Mouse (Mus musculus) cerebellum, postnatal 25 days (tissue): ENCODE data around the gene Tox2.

Experiments
- DNase-seq, 2 experiments: peaks; one replicate each; pipeline ENCODE4 v3.0.0; 2021; ENCODE audit warnings: mixed read lengths in 2 of 2

Tox2 gene

DNA sequence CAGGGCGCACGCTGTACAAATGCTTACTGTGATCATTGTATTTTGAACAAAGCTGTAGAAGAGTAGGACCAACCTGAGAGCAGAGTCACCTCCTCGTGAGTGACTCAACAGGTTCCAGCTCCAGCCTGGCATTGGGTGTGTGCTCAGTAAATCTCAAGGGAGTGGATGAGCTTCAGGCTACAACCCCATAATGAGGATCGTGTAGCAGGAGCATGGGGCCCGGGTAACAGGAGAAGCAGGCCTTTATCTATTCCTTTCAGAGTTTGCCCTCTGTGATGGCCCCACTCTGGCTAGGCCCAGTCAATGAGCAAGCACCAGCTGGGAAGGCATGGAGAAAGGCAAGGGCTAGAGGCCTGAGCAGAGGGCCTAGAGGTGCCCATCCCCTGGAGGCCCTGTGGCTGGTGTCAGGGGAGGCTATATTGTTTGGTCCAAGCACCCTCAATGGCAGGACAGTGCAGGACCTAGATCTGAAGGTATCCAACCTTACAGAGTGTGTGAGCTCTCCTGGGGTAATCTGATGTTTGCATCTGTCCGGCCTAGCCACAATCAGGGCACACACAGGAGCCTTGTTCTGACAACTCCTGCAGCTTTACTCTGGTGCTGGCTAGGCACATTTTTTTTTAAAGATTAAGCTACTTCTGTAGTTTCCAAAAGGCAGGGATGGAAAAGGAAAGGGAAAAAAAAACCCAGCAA is 58.6 kb downstream of the Tox2 start:
- no peak for DNase-seq

DNA sequence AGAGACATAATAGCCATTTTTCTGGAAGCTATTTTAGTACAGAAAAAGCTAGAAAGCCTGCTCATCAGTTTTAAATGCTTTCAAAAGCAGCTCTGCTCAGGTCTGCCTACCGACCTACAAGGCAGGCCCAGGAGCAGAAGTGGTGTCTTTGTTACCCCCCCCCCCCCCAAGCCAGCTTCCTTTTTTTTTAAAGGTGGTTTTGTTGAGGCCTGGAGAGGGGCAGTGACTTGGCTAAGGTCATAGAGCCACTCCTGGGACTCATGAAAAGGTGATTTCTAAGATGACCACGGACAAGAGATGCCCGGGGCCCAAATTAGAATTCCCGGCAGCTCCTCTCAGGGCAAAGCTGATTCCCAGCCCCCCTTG is 59.1 kb downstream of the Tox2 start:
- DNase-seq: no peak

DNA sequence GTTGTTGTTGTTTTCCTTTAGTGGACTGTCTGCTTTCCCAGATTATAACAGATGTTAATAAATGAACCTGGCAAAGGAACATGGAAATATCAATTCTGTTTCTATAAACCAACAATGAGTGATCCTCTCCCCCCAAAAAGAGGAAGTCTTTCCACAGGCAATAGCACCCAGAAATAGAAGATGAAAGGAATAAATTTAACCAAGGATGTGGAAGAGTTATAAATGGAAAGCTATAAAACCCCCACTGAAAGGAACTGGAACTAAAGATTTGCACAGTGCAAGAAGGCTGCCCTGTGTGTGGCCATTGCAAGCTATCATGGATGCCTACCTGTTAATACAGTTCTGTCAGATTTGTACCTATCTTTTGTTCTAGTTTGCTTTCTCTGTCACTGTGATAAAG is 64.2 kb downstream of the Tox2 start:
- DNase-seq: no peak

DNA sequence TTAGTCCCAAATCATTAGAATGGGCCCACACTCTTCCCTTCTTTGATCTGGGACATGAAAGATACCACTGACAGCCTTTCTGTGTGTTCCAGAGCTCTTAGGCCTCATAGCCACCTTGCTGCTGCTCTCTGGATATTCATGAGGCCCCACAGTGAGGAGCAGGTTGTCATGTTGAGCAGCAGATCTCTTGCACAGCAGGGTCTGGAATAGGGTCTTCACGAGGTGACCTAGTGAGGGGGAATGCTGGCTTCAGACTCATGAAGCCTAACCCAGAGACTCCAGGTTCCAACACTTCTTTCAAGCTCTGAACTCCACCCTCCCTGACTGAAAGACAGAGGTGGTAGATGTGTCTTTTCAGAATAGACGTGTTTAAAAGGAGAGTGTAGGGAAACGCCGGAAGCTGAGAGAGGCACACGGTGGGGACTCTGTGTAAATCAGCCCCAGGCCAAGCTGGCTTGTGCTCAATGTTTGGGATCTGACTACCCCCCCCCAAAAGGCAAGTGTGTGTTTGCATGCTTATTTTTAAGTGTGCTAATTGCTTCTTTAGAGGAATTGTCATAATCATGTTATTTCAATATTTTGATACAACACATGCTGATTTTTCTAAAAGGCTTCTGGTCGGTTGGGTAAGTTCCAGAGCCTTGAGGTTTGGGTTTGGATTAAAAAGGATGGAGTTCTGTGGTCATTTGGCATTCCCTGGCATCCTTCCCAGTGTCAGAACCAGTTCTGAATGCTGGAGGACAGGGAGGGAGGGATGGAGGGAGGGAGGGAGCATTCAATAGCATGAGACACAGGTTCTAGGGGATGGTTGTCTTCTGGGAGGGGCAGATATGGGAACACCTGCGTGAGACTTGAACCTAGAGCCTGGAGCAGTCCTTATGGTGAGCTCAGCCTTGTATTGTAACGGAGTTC is 68.9 kb downstream of the Tox2 start:
- DNase-seq: peak in 1 of 2 experiments; percentile 37

DNA sequence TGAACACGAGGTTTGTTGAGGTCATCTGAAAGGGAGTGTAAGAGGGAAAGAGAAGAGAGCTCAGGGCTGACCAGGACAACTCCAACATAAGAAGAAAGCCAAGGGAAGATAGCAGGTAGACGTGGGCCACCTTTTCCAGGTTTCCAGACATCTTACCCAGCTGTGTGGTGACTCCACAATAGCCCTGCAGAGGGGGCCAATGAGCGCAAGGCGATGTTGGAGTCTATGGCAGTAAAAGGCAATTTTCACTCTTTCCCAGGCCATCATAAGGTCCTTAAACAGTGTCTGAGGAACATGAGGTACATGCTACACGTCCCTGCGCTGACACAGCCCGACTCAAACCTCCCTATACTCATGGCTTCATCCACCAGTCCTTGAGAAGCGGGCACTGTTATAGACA is 70.9 kb downstream of the Tox2 start:
- no peak for DNase-seq

DNA sequence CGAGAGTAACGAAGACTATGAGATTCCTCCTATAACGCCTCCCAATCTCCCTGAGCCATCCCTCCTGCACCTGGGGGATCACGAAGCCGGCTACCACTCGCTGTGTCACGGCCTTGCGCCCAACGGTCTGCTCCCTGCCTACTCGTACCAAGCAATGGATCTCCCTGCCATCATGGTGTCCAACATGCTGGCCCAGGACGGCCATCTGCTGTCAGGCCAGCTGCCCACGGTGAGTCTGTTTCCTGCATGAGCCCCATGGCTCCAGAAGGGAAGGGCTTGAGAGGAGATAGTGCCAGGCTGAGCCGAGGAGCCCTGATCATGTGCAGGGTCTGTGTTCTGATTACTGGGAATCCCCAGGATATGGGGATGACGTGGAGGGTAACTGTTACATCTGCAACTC is 73.1 kb downstream of the Tox2 start:
- DNase-seq: peak; percentile 53 to 58

DNA sequence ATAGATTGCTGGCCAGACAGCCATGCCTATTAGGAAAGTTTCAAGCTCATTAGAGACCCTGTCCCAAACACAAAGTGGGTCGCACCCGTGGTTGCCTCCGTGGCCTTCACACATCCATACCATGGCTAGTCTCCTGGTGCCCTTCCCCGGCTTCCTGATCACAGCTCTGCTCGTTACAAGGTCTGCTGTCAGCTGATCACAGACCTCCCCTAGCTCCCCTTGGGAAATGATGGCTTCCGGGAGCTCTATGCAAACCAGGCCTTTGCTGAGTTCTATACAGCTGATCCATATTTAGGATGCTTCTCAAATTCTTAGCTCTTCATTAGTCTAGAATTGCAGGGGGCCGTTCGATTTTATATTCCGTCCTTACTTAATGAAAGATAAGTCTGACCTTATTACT is 75.1 kb downstream of the Tox2 start:
- no peak for DNase-seq

DNA sequence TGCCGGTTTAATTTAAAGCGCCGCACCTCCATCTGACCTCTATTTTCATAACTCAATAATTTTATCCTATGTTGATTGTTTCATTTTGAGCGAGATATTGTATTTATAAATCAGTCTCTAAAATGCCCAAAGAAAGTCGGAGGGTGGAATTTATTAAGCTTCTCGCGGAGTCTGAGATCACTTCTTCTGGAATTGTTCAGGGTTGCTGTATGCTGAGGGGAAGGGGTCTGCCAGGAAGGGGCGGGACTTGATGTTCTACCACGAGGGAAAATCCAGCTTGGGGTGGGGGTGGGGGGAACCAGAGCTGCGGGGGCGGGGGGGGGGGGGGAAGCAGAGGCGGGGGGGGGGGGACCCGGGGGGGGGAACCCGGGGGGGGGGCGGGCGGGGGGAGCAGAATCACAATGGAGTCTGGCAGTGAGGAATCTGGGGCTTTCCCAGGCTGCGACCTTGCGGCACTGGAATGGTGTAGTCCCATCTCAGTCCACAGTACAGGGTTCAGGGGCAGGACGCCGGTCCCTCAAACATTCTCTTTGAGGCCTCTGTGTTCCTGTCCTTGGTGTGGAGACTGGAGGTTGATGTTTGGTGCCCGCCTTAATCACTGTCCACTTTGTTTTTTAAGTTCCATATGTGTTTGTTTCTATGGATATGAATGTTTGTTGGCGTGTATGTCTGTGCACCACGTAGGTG is 77.9 kb downstream of the Tox2 start:
- DNase-seq: no peak

DNA sequence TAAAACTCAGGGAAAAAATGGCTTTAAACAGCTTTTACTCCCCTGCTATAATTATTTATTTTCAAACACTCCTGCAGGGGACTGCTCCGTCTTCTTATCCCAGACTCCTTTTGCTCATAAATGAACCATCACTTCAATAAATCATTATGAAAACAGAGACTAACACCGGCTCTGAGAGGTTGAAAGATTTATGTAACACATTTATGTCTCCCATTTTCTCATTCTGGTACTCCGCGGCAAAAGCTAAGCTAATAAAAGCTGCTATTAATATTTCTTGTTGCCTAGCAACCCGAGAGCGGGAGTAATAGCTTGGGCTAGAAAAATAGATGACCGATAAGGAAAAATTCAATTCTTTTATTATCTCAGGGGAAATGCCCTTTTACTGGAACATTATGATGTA is 81.9 kb downstream of the Tox2 start:
- DNase-seq: no peak

DNA sequence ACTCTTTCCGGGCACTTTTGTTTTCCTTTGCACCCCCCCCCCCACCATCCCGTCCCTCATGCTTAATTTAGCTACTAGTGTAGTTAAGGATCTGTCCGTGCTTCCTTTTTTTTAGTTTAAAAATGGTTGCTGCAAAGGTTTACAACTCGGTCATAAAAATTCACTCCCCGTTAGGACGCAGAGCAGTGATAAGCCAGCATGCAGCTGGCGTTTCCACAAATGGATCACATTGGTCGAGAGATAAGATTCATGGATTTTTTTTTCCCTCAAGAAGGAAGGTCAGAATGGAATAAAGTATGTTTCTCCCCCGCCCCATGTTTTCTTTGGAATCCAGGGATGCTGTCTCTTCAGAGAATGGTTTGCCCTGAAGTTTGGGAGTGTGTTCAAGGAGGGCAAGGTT is 82.4 kb downstream of the Tox2 start:
- no peak for DNase-seq

DNA sequence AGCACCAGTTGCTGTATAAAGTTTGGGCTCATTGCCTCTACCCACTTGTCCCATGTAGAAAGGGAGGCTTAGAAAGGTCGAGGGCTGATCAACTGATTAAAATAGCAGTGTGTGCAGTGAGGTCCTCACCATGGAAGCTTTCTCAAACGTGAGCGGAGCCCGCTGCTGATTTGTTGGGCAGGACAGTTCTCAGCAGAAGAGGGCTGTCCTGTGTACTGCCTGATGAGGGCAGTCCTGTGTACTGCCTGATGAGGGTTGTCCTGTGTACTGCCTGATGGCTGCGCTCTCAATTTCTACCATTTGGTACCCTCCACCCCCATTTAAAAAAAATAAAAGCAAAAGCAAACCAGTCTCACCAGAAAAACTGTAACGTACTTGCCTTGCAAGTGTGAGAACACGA is 82.8 kb downstream of the Tox2 start:
- DNase-seq: no peak

DNA sequence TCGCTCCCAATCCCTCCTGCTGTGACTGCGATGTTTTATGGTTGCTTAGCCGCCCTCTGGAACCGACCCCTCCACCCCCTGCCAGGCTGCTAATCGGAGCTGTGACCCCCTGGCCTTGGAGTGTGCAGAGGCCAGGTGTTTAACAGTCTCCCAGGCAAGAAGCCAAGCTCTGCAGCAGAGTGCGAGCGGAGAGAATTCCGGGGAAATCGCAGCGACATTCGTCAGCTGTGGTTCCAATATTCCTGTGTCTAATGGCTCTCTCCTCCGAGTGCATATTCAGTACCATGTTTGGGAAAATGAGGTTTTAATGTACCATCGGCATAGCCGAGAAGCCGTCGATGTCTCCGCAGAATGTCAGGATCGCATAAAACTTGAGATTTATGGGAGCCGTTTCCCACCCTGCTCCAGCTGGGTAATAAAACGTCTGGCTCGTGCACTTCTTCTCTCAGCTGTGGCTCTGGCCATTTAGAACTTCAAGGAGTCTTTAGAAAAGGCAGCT is 86.0 kb downstream of the Tox2 start:
- no peak for DNase-seq

DNA sequence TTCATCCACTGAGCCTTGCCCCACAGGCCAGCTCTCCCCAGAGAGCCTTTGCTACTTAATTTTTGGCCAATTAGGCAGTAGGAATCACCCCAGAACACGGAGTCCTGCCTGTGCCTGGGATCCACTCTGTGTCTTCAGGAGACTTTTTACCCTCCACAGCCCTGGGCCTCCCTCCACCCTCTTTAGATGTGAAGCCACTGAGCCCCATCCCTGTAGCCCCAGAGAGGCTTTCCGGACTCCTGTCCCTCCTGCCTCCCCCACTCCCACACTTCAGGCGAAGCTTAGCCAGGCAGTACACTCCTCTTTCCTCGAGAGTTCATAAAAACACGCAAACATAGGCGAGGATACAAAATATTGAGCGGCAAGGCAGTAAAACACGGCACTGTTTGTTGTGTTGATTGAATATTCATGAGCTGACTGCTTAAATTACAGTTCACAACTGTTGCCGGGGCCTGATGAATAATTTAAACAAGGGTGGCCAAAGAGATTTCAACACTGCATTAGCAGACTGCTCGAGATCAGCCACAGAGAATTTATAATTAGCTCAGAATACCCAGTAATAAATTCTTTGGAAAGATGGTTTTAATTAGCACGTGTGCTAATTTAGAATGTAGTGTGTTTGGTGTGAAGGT is 94.2 kb downstream of the Tox2 start:
- no peak for DNase-seq

DNA sequence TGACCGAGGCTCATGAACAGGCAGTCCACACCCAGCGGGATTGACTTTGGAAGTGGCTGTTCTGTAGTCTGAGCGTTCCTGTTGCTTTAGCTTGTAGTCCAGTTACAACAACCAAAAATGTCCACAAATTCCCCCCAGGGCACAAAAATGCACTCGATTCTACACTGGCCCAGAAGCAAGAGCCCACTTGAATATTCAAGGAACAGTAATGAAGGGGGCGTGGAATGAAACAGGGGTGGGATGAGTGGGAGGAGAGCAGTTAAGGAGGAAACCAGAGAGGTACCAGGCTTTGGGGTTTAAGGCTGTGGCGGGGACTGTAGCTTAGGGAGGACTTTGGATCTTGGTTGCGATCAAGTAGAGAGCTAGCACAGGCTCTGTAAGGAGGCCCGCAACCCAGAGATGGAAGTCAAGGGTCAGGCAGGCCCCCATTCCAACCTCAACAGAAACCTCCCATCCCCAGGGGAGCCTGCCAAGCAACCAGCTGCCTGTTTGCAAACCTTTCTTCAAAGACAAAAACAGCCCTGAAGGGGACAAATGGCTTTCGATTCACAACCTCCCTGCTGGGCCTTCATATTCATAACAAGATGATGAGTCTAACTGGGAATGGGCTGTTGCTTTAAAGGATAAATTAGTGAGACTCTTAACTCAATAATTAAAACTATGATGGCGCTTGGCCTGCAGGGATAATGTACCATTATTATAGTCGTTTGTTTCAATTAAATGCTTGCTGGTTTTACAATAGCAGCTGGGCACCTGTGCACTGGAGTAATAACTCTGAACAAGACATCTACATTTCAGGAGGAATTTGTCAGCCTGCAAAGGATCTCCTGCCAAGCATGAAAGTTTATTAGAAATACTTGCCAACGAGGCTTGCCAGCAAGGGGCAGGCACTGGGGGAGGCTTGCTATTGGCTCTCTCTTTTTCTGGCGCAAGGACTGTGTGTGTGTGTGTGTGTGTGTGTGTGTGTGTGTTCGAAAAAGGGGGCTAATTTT is 97.4 kb downstream of the Tox2 start:
- DNase-seq: peak in 1 of 2 experiments; percentile 16

DNA sequence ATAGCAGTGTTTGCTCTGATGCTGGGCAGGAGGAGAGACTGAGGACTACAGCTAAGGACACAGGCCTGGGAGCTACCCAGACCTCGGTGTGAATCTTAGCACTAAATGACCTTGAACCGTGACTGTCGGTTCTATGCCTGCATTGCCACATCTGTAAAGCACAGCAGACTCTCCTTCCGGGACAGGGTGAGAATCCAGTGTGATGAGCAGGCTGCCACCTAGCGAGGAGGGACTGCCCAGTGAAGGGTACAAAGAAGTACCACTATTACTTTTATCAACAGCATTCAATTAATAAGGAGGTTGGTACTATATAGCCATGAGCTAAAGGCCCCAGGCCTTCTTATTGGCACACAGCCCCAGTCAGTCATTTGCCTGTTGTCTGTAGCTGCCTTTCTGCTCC is 98.7 kb downstream of the Tox2 start:
- DNase-seq: no peak

DNA sequence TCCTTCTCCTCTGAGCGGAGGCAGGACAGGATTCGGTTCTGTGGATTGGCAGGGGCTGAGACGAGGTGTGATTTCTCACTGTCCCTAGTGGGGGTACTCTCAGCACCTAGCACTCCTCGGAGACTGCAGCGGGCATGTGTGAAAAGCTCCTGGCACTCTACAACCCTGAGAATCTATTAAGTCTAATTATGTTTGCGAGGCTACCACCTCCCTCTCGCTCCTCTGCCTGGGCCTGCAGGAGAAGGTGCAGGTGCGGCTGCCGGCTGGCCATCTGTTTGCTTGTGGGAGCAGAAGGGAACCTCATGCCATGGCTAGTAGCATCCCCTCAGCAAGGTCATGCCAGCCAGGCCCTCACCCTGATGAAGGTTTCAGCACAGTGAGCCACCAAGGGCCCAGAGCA is 100.1 kb downstream of the Tox2 start:
- DNase-seq: peak; percentile 69 to 80

DNA sequence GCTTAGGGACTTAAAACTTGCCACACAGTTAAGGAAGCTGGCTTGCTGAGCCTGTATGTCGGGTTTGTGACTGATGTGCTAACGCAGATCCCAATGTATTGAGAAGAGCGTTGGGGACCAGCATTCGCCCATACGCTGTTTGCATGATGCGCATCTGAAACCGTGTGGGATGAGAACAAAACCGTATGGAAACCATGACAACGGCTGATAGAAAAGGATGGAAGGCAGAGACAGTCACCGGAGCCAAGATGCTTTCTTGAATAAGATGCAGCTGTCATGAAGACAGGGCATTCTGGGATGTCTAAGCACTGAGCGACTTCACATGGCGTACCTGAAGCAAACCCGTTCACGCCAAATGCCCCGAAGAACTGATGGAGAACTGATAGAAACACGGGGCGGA is 106.5 kb downstream of the Tox2 start:
- no peak for DNase-seq

DNA sequence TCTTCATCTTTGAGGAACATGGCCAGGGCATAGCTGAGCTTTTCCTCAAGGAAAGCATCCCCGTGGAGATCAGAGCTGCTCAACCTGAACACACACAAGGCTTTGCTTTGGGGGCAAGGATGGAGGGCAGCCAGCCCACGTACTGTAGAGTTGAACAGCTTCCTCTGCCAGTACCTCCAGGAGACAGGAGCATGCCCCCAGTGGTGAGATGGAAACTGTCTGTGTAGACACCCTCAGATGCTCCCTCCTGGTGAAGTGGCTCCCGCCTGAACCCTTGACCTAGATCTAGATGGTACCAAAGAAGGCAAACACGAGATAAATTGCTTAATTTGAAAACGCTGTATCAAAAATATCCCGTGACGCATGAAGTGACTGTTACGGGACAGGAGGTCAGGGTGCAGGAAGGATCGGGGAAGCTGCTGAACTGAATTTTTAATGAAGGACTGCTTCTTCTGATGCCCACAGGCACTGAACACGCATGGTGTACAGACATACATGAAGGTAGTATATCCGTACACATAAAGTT is 107.3 kb downstream of the Tox2 start:
- DNase-seq: no peak

DNA sequence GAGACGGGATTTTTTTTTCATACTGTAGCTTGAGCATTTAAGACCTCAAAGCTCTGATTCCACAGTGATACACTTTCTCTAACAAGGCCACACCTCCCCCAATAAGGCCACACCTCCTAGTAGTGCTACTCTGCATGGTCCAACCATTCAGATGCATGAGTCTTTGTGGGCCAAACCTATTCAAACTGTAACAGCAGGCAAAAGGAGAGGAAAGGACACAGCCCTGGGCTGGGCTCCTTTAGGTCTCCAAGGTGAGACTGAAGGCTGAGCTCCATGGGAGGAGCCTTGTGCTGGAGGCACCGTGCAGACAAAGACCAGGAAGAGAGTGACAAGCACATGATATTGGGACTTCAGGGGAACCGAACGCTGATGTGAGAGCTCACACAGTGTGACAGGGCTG is 114.4 kb downstream of the Tox2 start:
- DNase-seq: no peak

DNA sequence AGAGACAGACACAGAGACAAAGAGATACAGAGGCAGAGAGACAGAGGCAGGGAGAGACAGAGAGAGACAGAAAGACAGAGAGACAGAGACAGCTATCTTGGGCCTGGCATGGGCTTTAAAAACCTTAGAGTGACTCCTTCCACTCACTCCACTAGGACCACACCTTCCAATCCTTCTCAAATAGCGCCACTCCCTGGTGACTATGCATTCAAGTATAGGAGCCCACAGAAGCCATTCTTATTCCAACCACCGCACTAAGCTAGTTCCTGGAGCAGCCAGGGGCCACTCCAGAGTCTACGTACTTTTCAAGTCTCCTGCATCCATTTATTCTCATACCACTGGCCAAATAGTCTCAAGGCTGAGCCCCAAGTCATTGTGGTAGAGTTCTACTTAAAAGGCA is 115.9 kb downstream of the Tox2 start:
- no peak for DNase-seq

DNA sequence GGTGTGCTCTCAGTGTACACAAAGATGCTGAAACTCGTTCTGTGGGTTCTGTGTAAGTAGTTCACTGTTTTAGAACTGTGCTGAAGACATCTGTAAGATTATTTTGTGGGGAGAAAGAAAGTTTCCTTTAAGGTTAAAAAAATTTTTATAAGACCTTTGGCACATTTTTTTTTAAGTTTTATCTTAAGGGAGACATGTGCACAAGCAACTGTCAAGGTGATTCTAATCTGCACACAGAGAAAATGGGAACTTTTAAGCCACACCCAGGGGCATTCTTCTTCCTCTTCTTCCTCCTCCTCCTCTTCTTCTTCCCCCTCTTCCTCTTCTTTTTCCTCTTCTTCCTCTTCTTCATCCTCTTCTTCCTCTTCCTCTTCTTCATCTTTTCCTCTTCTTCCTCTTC is 120.2 kb downstream of the Tox2 start:
- DNase-seq: no peak

DNA sequence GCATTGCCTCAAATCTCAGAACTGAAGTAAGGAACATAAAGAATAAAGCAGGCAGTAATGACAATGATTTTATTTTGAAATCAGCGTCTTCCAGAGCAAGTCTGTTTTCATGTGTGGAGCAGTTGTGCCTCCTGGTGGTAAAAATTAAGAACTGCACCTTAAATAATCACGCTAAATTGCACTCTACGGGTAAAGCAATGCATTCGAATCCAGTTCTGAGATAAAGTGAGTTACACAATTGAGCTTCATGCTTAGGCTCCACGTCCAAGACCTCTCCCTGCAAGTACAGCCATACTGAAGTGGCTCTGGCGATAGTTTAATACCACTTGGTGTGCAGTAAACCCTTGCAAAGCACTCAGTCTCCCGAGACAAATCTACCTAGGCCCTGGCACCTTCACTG is 127.8 kb downstream of the Tox2 start:
- DNase-seq: peak; percentile 22 to 29
